Mouse (Mus musculus): ENCODE measurements around the gene Dennd6b.

The Dennd6b gene

DNA sequence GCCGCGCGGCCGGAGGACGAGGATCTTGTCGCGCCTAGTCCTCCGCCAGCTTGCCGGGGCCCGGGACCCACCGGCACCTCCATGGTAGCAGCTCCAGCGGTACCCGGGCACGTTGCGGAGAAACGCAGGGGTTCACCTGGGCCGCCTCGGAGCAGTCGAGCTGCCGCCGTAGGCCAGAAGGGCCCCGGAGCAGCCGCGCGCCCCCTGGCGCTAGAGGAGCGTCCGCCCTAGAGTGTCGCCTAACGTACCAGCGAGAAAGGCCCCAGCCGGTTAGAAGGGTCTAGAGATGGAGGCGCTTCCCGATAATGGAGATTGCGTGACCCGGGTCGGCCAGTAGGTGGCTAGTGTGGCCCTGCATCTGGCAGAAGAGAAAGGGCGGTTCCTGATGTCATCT lies at the start of gene Dennd6b:
Gene Dennd6b, minus strand, starts transcription at position 184 of the 394 bp plus-strand sequence.
- DNase-seq (ENCODE audit: low read depth), result peak; percentile 97

DNA sequence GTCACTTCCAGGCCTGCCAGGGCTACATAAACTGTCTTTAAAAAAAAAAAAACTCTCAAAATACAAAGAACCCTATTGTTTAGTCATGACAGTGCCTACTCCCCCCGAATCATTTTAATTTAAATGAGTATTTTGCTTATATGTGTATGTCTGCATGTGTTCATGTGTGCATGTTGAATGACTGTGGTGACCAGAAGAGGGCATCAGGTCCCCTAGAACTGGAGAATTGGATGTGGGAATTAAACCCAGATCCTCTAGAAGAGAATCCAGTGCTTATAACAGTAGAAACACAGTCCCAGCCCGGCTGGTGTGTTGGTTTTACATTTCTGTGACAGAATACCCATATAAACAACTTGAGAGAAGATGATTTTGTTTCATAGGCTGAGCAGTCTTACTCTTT lies 44.7 kb upstream of the Dennd6b start:
- peak; percentile 70 for DNase-seq (ENCODE audit: low read depth)

DNA sequence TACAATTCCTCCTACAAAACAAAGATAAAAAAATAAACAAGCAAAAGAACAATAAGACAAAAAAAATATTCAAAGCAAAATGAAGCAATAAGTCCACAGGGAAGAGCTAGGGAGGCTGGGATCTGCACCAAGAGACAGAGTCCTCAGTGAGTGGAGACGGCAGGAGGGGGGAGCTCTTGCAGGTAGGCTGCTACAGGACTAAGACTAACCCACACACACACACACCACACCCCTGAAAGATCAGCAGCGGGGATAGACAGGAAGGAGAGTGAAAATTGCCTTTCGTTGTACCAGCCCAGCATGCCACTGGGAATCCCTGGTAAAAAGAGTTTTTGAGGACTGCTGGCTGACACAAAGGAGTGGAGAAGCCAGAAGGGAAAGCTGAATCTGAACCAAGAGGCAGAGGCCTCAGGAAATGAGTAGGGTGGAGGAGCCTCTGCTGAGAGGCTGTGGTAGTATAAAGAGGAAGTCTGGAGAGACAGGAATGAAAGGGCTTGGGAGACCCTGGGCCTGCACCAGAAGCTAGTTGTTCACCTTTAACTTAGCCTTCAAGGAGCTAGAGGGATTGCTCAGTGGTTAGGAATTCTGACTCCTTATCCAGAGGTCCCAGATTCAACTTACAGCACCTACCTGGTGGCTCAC lies 43.6 kb upstream of the Dennd6b start:
- DNase-seq (ENCODE audit: low read depth), result peak; percentile 71

DNA sequence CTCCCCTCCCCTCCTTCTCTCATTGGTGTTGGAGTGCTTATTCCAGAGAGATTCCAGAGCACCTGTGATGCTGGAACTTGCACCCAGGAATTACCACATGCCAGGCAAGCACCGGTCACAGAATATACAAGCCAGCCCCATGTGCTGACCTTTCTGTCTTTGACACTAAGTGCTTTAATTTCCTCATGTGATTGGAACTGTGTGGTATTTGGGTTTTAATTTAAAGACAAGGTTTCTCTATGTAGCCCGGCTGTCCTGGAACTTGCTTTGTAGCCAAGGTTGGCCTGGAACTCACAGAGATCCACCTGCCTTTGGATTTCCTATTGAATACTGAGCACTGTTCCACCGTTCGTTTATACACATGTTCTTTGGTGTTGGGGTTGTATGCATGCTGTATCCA lies 37.8 kb upstream of the Dennd6b start:
- DNase-seq (ENCODE audit: low read depth), result no peak

DNA sequence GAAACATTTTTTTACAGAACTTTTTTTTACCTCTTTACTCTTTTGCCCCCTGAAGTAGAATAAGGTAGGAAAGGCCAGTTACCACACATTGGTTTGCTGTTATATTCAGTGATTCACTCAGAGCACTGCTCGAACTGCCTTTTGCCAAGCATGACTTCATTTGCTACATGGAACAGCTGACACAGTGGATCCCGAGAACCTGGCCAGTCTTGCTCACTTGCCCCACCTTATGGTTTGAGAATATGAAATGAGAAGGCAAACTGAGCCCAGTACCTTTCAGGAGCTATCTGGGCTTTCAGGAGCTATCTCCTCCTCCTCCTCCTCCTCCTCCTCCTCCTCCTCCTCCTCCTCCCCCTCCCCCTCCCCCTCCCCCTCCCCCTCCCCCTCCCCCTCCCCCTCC lies 37.3 kb upstream of the Dennd6b start:
- peak; percentile 65 for DNase-seq (ENCODE audit: low read depth)

DNA sequence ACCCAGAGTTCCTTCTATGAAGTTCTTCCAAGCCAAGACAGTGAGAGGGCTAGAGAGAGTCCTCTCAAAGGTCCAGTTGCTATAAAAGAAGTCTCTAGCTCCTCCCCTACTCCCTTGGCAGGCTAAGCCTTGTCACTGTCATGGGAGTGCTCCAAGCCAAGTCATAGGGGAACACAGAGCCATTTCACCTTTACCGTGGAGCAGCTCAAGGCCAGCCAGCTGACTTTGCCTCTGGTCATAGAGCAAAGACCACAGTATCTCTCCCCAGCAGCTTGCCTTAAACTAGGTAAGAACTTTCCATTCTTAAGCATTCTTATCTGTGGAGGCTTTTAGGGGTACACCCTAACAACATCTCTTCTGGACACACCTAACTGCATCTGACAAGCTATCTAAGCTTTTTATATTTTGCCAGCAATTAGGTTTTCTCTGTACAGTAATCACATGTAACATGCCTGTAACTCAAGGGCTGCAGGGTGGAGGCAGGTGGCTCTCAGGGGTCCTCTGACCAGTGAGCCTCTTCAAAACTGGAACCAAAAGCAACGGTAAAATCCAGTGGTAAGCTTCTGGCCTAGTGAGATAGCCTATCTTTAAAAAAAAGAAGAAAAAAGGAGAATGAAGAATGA lies 19.4 kb upstream of the Dennd6b start:
- no peak for DNase-seq (ENCODE audit: low read depth)

DNA sequence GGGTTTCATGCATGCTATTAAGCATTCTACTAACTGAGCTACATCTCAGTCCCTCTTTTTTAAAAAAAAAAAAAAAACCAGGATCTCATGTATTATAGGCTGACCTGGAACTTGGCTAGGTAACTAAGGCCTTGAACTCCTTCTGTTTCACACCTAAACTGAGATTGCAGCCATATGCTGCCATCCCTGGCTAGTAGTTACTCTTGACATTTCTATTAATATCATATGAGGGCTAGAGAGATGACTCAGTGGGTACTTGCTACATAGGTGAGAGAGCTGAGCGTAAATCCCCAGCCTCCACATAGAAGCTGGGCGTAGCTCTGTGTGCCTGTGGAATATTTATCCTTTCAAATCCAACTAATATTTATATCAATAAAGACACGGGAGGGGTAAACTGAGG lies 18.7 kb upstream of the Dennd6b start:
- DNase-seq (ENCODE audit: low read depth), result no peak

DNA sequence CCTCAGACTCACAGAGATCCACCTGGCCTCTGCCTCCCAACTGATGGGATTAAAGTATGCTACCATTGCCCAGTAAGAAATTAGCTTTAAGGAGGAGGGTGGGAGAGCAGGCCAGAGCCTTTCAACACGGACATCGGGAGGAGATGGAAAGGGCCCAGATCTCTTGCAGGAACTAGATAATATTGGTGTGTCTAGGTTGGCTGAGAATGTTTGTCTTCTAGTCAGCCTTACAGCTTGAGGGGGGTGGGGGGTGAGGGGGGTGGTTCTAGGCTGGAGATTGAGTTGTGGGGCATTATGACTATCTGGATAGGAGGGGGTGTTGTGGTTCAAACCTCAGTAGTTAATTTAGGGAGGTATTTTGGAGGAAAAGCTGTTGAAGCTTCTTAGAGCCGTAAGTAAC lies 17.2 kb upstream of the Dennd6b start:
- DNase-seq (ENCODE audit: low read depth), result no peak

DNA sequence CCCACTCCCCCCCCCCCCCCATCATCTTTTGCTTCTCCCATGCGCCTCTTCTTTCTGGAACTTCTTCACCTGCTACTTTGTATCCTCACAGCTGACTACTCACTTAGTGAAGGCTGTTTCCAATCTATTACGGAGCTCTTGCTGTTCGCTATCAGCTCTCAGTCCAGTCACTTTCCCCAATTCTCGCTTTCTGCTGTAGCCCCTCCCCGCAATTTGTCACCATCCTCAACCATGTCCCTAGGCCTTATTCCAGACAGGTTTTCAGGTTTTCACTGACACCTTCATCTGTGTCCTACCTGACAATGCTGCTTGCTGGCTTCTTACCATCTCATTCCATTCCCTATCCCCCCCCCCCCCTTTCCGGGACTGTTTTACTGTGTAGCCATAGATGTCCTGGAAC lies 16.2 kb upstream of the Dennd6b start:
- no peak for DNase-seq (ENCODE audit: low read depth)

DNA sequence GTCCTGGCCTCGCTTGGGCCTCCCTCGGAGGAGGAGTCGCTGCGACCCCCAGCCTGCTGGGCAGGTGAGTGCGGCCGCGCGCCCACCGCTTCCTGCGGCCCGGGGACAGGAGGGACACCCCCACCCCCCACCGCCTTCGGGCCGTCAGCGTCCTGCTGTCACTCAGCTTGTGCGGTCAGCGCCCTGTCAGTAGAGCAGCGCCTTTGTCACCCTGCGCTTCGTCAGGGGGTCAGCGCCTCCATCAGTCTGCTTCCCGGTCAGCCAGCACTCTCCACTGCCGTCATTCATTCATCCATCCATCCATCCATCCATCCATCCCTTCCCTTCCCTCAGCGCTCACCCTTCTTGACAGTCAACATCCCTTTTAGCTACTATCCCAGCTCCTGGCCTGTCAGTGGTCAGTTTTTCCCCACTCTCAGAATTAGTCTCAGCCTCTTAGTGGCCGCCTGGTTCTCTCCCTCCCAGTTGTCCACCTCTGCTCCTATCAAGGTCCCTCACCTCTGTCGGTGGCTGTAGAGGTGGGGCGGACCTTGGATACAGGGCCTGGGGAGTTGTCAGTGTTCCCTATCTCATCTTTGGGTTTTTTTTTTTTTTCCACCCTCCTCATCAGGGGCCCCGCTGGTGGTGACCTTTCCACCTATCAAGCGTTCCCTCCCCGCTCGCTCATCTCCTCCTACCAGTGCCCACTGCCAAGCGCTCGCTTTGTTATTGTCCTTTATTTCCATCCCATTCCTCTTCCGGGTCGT lies 15.6 kb upstream of the Dennd6b start:
- DNase-seq (ENCODE audit: low read depth), result peak; percentile 48

DNA sequence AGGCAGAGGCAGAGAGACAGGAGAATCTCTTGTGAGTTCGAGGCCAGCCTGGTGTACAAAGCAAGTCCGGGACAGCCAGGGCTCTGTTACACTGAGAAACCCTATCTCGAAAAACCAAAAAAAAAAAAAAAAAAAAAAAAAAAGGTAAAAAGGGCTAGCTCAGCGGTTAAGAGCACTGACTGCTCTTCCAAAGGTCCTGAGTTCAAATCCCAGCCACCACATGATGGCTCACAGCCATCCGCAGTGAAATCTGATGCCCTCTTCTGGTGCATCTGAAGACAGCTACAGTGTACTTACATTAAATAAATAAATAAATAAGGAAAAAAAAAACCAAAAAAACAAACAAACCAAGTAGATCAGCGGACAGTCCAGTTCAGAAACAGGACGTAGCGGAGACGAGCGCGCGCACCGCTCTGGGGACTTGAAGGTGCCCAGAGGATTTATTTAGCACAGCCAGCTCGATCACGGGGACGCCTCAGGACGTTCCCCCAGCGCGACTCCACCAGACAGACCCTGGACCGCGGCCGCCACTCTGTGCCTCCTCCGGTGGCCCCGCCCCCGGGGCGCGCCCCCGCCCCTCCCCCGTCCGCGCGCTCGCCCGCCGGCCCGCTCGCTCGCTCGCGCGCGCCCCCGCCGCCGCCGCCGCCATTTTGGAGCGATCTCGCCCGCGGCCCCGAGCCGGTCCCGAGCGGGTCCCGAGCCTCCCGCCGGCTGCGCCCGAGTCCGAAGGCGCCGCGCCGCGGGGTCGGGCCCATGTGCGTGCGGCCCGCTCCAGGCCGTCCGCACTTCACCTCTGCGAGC lies 14.8 kb upstream of the Dennd6b start, which contains the start of gene Ppp6r2:
Gene Ppp6r2, plus strand, starts transcription at position 639 of the 801 bp plus-strand sequence.
- peak; percentile 87 for DNase-seq (ENCODE audit: low read depth)

DNA sequence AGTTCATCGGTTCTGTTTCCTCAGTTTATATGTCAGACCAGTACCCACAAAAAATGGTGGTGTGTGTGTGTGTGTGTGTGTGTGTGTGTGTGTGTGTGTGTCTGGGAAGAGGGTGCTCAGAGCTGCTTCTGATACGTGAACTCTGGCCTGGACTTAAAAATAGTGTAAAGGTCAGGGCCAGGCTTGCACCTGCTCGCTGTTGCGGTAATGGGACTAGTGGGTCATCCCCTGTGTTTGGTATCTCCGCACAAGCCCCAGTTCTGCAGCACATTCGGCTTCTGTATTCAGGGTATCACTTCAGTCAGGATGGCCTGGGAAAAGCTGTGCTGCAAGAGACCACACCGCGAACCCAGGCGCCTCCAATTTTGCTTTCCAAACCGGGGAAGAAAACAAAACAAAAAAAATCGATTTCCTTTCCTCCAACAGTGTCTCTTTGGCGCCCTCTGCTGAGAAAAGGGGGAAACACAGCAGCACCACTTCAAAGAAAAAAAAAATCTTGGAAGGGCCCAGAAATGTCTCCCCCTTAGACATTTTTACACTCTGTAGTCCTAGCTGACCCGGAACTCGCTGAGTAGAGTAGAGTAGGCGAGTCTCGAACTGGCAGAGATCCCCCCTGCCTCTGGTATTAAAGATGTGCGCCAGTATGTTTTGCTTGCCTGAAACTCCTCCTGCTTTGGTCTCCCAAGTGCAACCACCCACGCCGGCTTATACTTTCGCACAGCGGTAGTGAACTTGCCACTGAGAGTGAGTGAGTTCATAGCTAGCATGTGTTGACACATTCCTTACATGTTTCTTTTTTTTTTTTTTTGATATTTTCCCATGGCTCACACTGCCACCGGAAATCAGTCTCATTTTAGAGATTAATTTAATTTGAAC lies 13.8 kb upstream of the Dennd6b start:
- peak; percentile 93 for DNase-seq (ENCODE audit: low read depth)

DNA sequence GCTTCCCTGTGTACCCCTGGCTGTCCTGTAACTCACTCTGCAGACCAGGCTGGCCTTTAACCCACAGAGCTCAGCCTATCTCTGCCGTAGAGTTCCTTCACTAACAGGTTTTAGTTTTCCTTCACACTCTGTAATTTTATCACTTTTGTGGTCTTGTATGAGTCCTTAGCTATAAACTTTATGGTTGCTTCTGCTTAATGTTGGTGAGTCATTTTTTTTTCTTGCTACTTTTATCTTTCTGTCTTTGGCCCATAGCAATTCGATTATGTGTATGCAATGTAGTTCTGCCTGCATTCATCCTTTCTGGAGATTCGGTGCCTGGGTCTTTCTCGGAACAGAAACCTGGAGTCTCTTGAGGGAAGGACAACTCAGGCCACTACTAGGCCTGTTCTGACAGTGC lies 11.2 kb upstream of the Dennd6b start:
- no peak for DNase-seq (ENCODE audit: low read depth)

DNA sequence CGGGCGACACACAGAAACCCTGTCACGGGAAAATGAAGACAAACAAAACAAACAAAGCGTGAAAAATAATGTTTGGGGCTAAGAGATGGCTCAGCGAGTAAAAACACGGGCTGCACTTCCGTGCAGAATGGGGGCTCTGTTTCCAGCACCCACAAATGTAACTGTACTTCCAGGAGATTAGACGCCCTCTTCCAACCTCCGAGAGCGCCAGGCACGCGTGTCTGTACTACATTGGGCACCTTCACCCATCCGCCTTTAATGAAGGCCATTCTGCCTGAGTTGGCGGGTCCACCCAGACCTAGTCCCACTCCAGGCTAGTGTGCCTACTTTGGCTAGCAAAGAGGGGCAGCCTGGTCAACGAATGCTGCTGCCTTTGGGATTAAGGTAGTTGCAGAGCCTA lies 760 bp upstream of the Dennd6b start:
- DNase-seq (ENCODE audit: low read depth), result no peak

DNA sequence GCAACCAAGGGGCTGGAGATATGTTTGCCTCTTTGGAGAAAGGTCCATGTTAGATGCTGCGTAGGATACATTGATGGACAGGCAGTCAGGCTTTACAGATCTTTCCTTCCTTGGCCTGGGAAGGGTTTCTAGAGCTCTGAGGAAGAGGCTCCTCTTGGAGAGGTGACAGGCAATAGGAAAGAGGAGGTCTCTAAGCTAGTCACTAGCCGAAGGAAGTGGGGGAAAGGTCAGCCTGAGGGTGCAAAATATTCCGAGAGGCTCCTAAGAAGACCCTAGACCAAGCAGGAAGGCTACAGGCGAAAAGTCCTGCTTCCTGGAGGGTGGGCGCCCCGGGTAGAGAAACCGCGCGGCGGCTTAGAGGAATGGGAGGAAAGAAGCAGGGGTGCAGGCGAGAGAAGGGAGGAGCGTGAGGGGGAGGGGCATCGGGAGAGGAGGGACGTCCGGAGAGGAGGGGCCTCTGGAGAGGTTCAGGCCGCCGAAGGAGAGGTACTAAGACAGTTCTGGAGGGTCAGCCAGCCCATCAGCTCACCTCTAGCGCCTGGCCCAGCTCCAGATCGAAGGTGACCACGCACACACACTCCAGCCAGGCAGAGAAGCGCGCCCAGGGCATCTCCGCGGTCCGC lies 495 bp downstream of the Dennd6b start:
- peak; percentile 92 for DNase-seq (ENCODE audit: low read depth)

DNA sequence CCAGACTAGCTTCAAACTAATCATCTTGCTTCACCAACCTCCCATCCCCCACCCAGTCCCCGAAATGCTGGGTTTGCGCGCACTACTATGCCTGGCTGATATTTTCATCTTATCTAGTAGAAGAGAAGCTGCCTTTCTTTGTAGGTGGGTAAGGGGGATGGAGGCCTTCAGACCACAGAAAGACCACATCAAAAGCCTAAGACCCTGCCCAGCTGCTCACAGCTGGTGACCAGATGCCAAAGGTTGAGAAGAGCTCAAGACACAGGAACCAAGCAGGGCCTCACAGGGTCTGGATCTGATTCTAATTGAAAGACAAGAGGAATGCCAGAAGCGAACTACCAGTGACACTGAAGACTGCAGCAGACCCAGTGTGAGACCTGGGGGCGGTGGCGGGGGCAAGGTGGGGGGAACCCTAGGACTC lies 1.0 kb downstream of the Dennd6b start:
- DNase-seq (ENCODE audit: low read depth), result peak; percentile 13

DNA sequence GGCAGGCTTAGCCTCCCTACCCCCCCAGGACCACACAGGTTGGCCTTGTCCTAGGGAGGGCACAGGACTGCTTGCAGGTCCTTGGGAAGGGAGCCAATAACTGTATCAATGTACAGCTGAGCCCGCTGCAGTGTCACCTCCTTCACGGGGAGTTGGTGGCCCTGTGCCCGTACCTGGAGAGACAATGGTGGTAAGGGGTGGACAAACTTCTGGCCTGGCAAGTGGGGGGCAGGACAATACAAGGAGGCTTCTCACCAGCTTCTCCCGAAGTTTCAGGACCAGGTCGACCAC lies 11.4 kb downstream of the Dennd6b start:
- DNase-seq (ENCODE audit: low read depth), result no peak

DNA sequence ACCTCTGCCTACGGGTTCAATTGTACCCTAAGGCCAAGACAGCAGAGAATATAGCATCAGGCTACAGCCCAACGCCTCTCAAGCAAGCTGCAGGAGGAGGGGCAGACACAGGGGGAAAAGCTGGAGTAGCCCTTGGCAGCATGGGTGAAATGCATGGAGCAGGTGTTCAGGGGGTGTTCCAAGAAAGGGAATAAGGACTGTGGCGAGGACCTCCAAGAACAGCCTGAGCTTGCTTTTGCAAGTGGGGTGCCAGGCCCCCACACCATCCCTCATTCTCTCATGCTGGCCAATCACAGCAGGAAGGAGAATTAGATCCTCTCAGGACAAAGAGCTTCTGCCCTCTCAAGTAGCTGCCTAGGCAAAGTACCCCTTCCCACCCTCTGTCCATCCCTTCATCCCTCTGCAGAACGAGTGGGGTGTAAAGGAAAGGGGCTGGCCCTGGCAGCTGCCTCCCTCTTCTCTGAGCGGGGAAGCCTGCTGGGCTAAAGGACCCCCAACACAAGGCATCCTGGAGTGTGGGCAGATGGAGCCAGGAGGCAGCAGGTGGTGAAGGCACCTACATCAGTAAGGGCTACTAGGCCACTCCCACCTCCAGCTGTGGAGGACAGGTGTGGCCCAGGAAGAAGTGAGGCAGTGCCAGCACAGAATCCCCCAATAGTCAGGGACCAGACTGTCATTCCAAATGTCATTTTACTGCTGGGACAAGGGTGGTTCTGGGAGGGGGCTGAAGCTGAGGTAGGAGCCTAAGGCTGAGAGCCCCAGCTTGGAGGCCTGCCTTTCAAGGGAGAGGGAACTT lies 12.0 kb downstream of the Dennd6b start:
- DNase-seq (ENCODE audit: low read depth), result no peak

DNA sequence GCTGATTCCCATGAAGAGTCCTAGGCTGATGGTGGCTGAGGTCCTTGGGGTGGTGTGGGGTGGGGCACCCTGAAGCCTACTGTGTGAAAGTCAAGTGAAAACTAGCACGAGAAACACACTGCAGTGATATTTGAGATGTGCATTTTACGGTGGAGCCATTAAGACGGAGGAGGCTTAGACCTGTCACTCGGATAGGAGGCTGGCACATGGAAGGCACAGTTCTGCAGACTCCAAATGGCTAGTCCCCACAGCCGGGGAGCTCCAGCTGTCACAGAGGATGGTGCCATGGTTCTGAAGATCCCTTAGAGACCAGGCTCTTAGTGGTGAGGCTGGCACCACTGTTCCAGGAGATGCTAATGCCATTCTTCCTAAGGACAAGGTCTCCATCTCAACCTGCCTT lies 13.5 kb downstream of the Dennd6b start:
- no peak for DNase-seq (ENCODE audit: low read depth)

DNA sequence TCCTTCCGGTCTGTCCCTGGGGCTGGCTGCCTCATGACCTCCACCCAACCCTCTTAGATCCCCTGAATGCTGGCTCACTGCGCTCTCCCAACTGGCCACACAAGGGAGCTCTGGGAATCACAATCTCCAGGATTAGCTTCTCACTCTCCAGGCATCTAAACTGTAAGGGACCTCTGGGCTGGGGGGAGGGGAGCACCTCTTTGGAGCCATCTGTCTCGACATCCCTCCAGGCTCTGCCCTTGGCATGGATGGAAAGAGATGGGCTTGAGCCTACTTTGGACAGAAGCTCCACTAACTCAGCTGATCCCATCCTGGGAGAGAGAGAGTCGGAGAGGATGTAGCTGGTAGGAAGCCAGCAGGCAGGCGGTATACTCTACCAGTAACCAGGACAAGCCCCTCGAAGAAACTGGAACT lies 14.0 kb downstream of the Dennd6b start:
- peak; percentile 70 for DNase-seq (ENCODE audit: low read depth)
